Mouse (Mus musculus) myocyte (in vitro differentiated cells): ENCODE data around the gene Tpgs1. TPM values are rescaled to one million over a fixed set of nuclear protein-coding genes. Genes with fewer than 3 reads are reported as not detected.

Experiments
- H3K27me3 ChIP-seq: one replicate; pipeline ENCODE4 v1.6.1; 2011; ENCODE audit not compliant: control insufficient read depth, insufficient read depth, insufficient read length
- H3K36me3 ChIP-seq: one replicate; pipeline ENCODE4 v1.6.1; 2011; ENCODE audit not compliant: control insufficient read depth, insufficient read depth
- H3K4me2 ChIP-seq: one replicate; pipeline ENCODE4 v1.6.1; 2011; ENCODE audit warnings: low read depth, control low read depth
- H3K4me3 ChIP-seq: one replicate; pipeline ENCODE4 v1.5.1; 2011; ENCODE audit warnings: mild to moderate bottlenecking, control low read depth, moderate library complexity
- H3K79me2 ChIP-seq: one replicate; pipeline ENCODE4 v1.6.1; 2011; ENCODE audit not compliant: control insufficient read depth, insufficient read depth
- H3ac ChIP-seq: one replicate; pipeline ENCODE4 v1.6.1; 2011; ENCODE audit not compliant: control insufficient read depth, insufficient read length
- CEBPB ChIP-seq: IDR thresholded peaks from 2 replicates; pipeline ENCODE4 v1.6.1; 2011; ENCODE audit warnings: mild to moderate bottlenecking, moderate library complexity; ENCODE audit not compliant: poor library complexity, insufficient read depth, severe bottlenecking
- E2F4 ChIP-seq: IDR thresholded peaks from one replicate; pipeline ENCODE4 v1.6.1; 2011; ENCODE audit warnings: mild to moderate bottlenecking, control low read depth, moderate library complexity; ENCODE audit not compliant: insufficient read depth
- MAX ChIP-seq: IDR thresholded peaks from one replicate; pipeline ENCODE4 v1.6.1; 2011; ENCODE audit warnings: low read depth, mild to moderate bottlenecking, control low read depth
- MYOD1 ChIP-seq, 3 experiments: IDR thresholded peaks; one replicate each; pipeline ENCODE4 v1.6.1; 2011; ENCODE audit warnings: control low read depth in 2 of 3, low read depth in 2 of 3, mild to moderate bottlenecking in 2 of 3, moderate library complexity in 1 of 3; ENCODE audit not compliant: insufficient read length in 2 of 3, control insufficient read depth in 1 of 3
- MYOG ChIP-seq, 3 experiments: IDR thresholded peaks; one replicate each; pipeline ENCODE4 v1.6.1; 2011; ENCODE audit warnings: control low read depth in 2 of 3, low read depth in 2 of 3, mild to moderate bottlenecking in 2 of 3; ENCODE audit not compliant: insufficient read length in 2 of 3, control insufficient read depth in 1 of 3, insufficient read depth in 1 of 3
- POLR2A ChIP-seq: IDR thresholded peaks from one replicate; pipeline ENCODE4 v1.6.1; 2011; ENCODE audit warnings: low read depth, mild to moderate bottlenecking, control low read depth, moderate library complexity; ENCODE audit not compliant: insufficient read length
- POLR2AphosphoS2 ChIP-seq: IDR thresholded peaks from one replicate; pipeline ENCODE4 v1.6.1; 2011; ENCODE audit warnings: low read depth, control low read depth; ENCODE audit not compliant: insufficient read length
- REST ChIP-seq: IDR thresholded peaks from one replicate; pipeline ENCODE4 v1.6.1; 2011; ENCODE audit warnings: mild to moderate bottlenecking, control low read depth, moderate library complexity; ENCODE audit not compliant: insufficient read depth, insufficient read length
- SRF ChIP-seq: IDR thresholded peaks from one replicate; pipeline ENCODE4 v1.6.1; 2011; ENCODE audit warnings: low read depth; ENCODE audit not compliant: control insufficient read depth, insufficient read length
- TCF12 ChIP-seq: IDR thresholded peaks from one replicate; pipeline ENCODE4 v1.6.1; 2011; ENCODE audit warnings: mild to moderate bottlenecking, control low read depth; ENCODE audit not compliant: poor library complexity, insufficient read depth, severe bottlenecking
- TCF3 ChIP-seq: IDR thresholded peaks from one replicate; pipeline ENCODE4 v1.6.1; 2011; ENCODE audit warnings: low read depth, control low read depth; ENCODE audit not compliant: insufficient read length
- USF1 ChIP-seq: IDR thresholded peaks from one replicate; pipeline ENCODE4 v1.6.1; 2011; ENCODE audit warnings: low read depth, mild to moderate bottlenecking, control low read depth, moderate library complexity
- polyA plus RNA-seq: library from polyadenylated mRNA; unstranded; fragments of >200 nt; fragmentation: generic; extraction: Trizol; gene quantifications from one replicate; pipeline ENCODE4 v1.2.1, GENCODE M21; 2012; ENCODE audit warnings: missing spikeins

Tpgs1 gene
- polyA plus RNA-seq, 1 experiment = 80.2 TPM

GRCm38 (mm10) chr10:79631432-79631831 lies 37.7 kb upstream of the Tpgs1 start:
- no peak for TF ChIP-seq POLR2A
- no peak for TF ChIP-seq POLR2AphosphoS2
- no peak for TF ChIP-seq MYOG (IDR thresholded peaks at IDR 0.05; ENCODE audit: control insufficient read depth in 1 of 3, insufficient read depth in 1 of 3, insufficient read length in 2 of 3, low read depth in 2 of 3)
- no peak for TF ChIP-seq TCF12
- TF ChIP-seq SRF = no peak
- TF ChIP-seq MYOD1 (IDR thresholded peaks at IDR 0.05; ENCODE audit: control insufficient read depth in 1 of 3, insufficient read length in 2 of 3, low read depth in 2 of 3) = no peak
- no peak for TF ChIP-seq E2F4
- no peak for TF ChIP-seq TCF3
- no peak for TF ChIP-seq MAX
- no peak for TF ChIP-seq CEBPB
- no peak for TF ChIP-seq USF1
- no peak for TF ChIP-seq REST
- Histone ChIP-seq H3ac (no peak overlapping the region), H3K4me3 (no peak overlapping the region), H3K36me3 (no peaks in the 10 kb centered on the region), H3K79me2 (no peaks in the 10 kb centered on the region), H3K4me2 (no peak overlapping the region), H3K27me3 (no peaks in the 10 kb centered on the region)

DNA sequence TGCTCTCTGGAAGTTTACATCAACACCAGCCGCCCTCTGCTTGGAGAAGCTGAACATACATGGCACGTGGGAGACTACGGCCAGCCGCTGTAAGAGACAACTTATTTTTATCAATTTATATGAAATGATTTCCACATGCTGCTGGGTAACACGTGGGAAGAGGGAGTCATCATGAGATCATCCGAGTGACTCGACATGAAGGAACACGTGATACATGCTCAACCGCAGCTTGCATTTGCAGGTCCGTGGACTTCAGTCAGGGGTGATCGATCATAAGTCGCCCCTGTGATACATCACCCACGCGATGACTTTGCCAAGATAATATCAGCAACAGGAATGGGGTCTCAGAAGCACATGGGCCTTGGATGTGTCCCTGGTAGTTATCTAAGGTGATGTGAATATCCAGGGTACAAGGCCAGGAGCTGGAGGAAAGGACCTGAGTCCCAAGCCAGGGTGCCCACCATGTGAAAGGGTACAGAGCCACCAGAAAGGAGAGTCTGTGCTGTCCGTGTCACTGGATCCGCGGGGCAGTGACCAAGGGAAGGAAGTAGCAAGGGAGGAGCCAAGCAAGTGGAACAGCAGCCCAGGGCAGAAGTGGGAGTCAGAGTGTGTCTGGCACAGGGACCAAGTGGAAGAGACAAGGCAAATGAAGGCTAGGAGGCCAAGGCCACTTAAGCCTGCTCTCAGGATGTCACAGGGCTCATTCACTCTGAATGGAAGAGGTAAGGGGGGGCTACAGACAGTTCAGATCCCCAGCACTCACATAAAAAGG lies 36.0 kb upstream of the Tpgs1 start:
- no peak overlapping the region for H3ac ChIP-seq
- H3K27me3 ChIP-seq = peaks cover 13% of the 10 kb centered on the region
- no peaks in the 10 kb centered on the region for H3K79me2 ChIP-seq
- H3K36me3 ChIP-seq = no peaks in the 10 kb centered on the region
- TF ChIP-seq USF1 = peak; percentile 95
- TF ChIP-seq SRF = no peak
- no peak for TF ChIP-seq MYOD1 (IDR thresholded peaks at IDR 0.05; ENCODE audit: control insufficient read depth in 1 of 3, insufficient read length in 2 of 3, low read depth in 2 of 3)
- peak; percentile 55 for TF ChIP-seq MAX
- TF ChIP-seq REST = no peak
- TF ChIP-seq TCF3 = no peak
- 0 out of 2 replicates have a peak, but pooled peaks have one; percentile 7 for TF ChIP-seq CEBPB
- TF ChIP-seq TCF12 = no peak
- no peak for TF ChIP-seq POLR2AphosphoS2
- no peak for TF ChIP-seq E2F4
- no peak for TF ChIP-seq MYOG (IDR thresholded peaks at IDR 0.05; ENCODE audit: control insufficient read depth in 1 of 3, insufficient read depth in 1 of 3, insufficient read length in 2 of 3, low read depth in 2 of 3)
- H3K4me3 ChIP-seq = no peak overlapping the region
- H3K4me2 ChIP-seq = peak overlapping the region; percentile 61

DNA sequence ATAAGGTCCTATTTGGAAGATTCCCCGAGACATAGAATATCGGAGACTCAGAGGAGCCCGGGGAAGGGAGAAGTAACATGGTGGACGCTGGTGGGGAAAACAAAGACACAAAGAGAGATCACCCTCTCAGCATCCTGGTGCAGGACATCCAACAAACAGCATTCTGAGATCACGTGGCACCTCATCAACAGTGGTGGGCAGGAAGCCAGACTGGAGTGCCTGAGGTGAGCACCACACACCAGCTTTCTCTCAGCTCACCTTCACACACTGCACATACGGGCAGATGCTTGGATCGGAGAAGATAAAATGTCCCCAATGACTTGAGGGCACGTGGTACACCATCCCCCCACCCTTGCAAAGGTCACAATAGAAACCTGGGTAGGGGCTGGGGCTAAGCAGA lies 32.9 kb upstream of the Tpgs1 start:
- TF ChIP-seq CEBPB = no peak
- no peak for TF ChIP-seq MYOD1 (IDR thresholded peaks at IDR 0.05; ENCODE audit: control insufficient read depth in 1 of 3, insufficient read length in 2 of 3, low read depth in 2 of 3)
- TF ChIP-seq REST = no peak
- no peak for TF ChIP-seq E2F4
- TF ChIP-seq TCF12 = no peak
- no peak for TF ChIP-seq MYOG (IDR thresholded peaks at IDR 0.05; ENCODE audit: control insufficient read depth in 1 of 3, insufficient read depth in 1 of 3, insufficient read length in 2 of 3, low read depth in 2 of 3)
- no peak for TF ChIP-seq POLR2AphosphoS2
- Histone ChIP-seq H3K27me3 (peaks cover 16% of the 10 kb centered on the region), H3K36me3 (no peaks in the 10 kb centered on the region), H3K4me2 (no peak overlapping the region), H3K4me3 (no peak overlapping the region), H3ac (no peak overlapping the region), H3K79me2 (no peaks in the 10 kb centered on the region)

- H3K27me3 ChIP-seq = peaks cover 19% of the 10 kb centered on the region
Observed at GRCm38 (mm10) chr10:79637128-79638110, 31.8 kb upstream of the Tpgs1 start, which contains the start of gene Shc2. Shc2 (minus strand) TSS chr10:79637918.

More at GRCm38 (mm10) chr10:79637128-79638110, 31.8 kb upstream of the Tpgs1 start, which contains the start of gene Shc2:
- H3K79me2 ChIP-seq = no peaks in the 10 kb centered on the region
- peak within 1 kb of the TSS; percentile 14 for H3K4me3 ChIP-seq
- TF ChIP-seq TCF3 (no peak), POLR2A (peak; percentile 55), MAX (no peak), MYOD1 (IDR thresholded peaks at IDR 0.05; ENCODE audit: control insufficient read depth in 1 of 3, insufficient read length in 2 of 3, low read depth in 2 of 3) (no peak), TCF12 (no peak)
- peak within 1 kb of the TSS; percentile 9 for H3ac ChIP-seq
- H3K36me3 ChIP-seq = no peaks in the 10 kb centered on the region
- H3K4me2 ChIP-seq = peak within 1 kb of the TSS; percentile 79
